Mouse (Mus musculus): ENCODE data around the gene Arl8b. TPM values are rescaled to one million over a fixed set of nuclear protein-coding genes. Genes with fewer than 3 reads are reported as not detected.

Gene Arl8b
- polyA plus RNA-seq, 1 experiment from 2014 or later: 99.7 TPM

- Histone ChIP-seq H3K4me3 (no peak overlapping the region), H3K4me1 (no peaks in the 10 kb centered on the region), H3K9me3 (no peaks in the 10 kb centered on the region), H3K36me3 (no peaks in the 10 kb centered on the region), H3K27ac (replicated peaks) (no peak overlapping the region), H3K4me2 (replicated peaks) (no peak overlapping the region), H3K9ac (replicated peaks) (no peak overlapping the region), H3K27me3 (no peaks in the 10 kb centered on the region)
- no peak for ATAC-seq (replicated peaks)
- 84% methylated on average over 4 of the region's 4 CpGs for WGBS
Observed at GRCm38 (mm10) chr6:108871251-108871650, 88.4 kb downstream of the Arl8b start.

Other genes with a start within 250 kb of the Arl8b start
- gene Bhlhe40, start 122.5 kb upstream of the Arl8b start, polyA plus RNA-seq (2015; fragmentation: Nextera tagmentation; extraction: Ambion mirVana): 6.4 and 7.1 TPM in 2 replicates
- 6.9 and 8.3 TPM in 2 replicates for gene Edem1, start 45.5 kb downstream of the Arl8b start, polyA plus RNA-seq (2015; fragmentation: Nextera tagmentation; extraction: Ambion mirVana)

Data from forebrain, embryonic 15.5 days (tissue).